Mouse (Mus musculus) spleen, adult 2 months (tissue): ENCODE results near the gene Tars2. TPM values are rescaled to one million over a fixed set of nuclear protein-coding genes. Genes with fewer than 3 reads are reported as not detected.
"Not testable (repeated sequence)": the region's sequence is repeated elsewhere in the genome, so short reads cannot be mapped to it uniquely, and the experiment has no call there.

Experiments used
- DNase-seq, 2 experiments: peaks; one replicate each; pipeline versions ENCODE4 v3.0.0 to v3.0.0-alpha.2; 2012 to 2021; ENCODE audit warnings: low spot score in 2 of 2, low read depth in 1 of 2
- H3K27ac ChIP-seq: fragments of 200-500 bp; 2 replicates; pipeline ENCODE4 v1.5.1; 2012; ENCODE audit warnings: low read length, inconsistent platforms; ENCODE audit not compliant: insufficient read depth
- H3K27me3 ChIP-seq: fragments of 200-500 bp; 2 replicates; pipeline ENCODE4 v1.6.1; 2012; ENCODE audit warnings: mild to moderate bottlenecking, moderate library complexity, low read length, inconsistent platforms; ENCODE audit not compliant: control insufficient read depth, insufficient read depth
- H3K36me3 ChIP-seq: fragments of 200-500 bp; 2 replicates; pipeline ENCODE4 v1.6.1; 2012; ENCODE audit warnings: mild to moderate bottlenecking, low read length, inconsistent platforms; ENCODE audit not compliant: control insufficient read depth, insufficient read depth
- H3K4me1 ChIP-seq: fragments of 200-500 bp; 2 replicates; pipeline ENCODE4 v1.6.1; 2011; ENCODE audit warnings: inconsistent platforms; ENCODE audit not compliant: control insufficient read depth, insufficient read depth, insufficient read length
- H3K4me3 ChIP-seq: fragments of 200-500 bp; 2 replicates; pipeline ENCODE4 v1.5.1; 2011; ENCODE audit warnings: mild to moderate bottlenecking, inconsistent platforms; ENCODE audit not compliant: insufficient read depth, insufficient read length; ENCODE audit errors: extremely low read depth
- CTCF ChIP-seq: fragments of 200-500 bp; IDR thresholded peaks from 2 replicates; pipeline ENCODE4 v1.5.1; 2011; ENCODE audit warnings: mild to moderate bottlenecking, inconsistent platforms; ENCODE audit not compliant: insufficient read depth, insufficient read length, insufficient replicate concordance; ENCODE audit errors: extremely low read depth
- POLR2A ChIP-seq: fragments of 200-500 bp; IDR thresholded peaks from 2 replicates; pipeline ENCODE4 v1.6.1; 2011; ENCODE audit warnings: low read depth, low read length, inconsistent platforms
- WGBS: fragments of 180-500 bp; shearing (Covaris S2); methylation state at CpG from one replicate; pipeline ENCODE4 v1.1.7; 2018; 5-methylcytosine and 5-hydroxymethylcytosine counted together
- polyA plus RNA-seq: library from polyadenylated mRNA; depleted of rRNA; stranded (reverse); fragments of >200 nt; gene quantifications from 2 replicates; pipeline ENCODE4 v1.2.3, GENCODE M21; 2012; rRNA removed

The Tars2 gene
- polyA plus RNA-seq, 1 experiment: 29.5 TPM

DNA sequence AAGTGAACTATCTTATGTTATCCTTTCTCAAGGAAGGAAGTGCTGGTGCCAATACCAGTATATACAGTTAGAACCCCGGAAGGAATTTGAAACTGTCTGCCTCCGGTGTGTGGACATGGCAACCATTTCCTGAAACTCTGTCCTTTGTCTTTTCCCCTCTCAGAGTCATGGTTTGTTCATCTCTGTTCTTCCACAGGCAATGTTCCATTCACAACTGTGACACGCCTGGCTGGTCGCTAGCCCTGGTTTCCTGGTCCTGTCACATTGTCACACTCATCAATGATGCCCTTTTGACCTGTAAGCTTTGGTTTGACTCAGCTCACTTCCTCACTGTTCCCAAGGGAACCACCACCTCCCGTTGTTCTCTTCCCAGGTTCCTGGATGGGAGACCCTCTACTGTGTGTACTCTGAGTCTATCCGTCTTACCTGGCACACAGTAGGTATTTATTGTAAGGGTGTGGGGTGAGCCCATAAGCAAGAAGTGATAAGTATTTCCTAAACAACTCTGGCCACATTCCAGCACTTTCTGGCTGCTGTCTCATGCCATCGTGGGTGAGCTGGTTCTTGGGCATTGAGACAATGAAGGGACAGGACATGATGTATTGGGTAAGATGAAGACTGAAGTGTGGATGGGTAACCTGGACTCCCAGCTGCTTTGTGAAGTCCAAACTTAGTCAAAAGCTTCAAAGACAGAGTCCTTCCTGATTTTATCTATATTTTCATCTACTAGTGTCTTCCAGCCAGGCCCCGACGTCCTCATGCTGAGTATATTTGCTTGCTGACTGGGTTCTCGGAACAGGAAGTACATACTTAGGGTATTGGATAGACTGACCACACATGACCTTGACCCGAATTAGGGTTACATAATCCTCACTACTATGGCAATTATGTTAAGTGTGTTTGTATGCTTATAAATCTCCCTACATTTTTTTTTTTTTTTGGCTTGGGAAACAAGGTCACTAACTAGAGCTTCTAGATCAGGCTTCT, 65.9 kb downstream of the Tars2 start:
- WGBS: 45% methylated on average over 11 of the region's 11 CpGs
- H3K4me3 ChIP-seq: no peak overlapping the region
- no peak for DNase-seq
- TF ChIP-seq POLR2A (no peak), CTCF (no peak)
- no peak overlapping the region for H3K27ac ChIP-seq
- no peaks in the 10 kb centered on the region for H3K36me3 ChIP-seq
- H3K27me3 ChIP-seq: no peaks in the 10 kb centered on the region
- peaks cover 10% of the 10 kb centered on the region; the same call in 1 of the 2 replicates for H3K4me1 ChIP-seq

DNA sequence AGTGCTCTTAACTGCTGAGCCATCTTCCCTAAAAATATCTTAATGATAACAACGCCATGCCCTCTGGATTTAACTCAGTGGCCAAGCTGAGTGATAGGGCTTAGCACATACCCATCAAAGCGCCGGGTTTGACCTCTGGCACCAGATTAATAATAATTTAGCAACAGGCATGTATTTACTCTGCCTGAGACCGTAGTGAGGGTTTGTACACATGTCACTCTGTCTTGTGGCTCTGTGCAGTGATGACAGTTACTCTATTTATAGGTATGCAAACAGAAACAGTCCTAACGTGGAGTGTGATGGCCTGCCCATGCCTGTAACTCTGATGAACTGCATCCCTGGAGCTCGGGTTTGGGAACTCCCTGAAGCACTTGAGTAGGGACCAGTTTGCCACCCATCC, 67.3 kb downstream of the Tars2 start:
- H3K27ac ChIP-seq: no peak overlapping the region
- H3K27me3 ChIP-seq: no peaks in the 10 kb centered on the region; the same call in 1 of the 2 replicates
- no peaks in the 10 kb centered on the region for H3K36me3 ChIP-seq
- no peak overlapping the region for H3K4me3 ChIP-seq
- WGBS: 54% methylated on average over 6 of the region's 6 CpGs
- peaks cover 10% of the 10 kb centered on the region; the same call in 1 of the 2 replicates for H3K4me1 ChIP-seq
- no peak for DNase-seq
- TF ChIP-seq POLR2A (no peak), CTCF (no peak)

GRCm38 (mm10) chr3:95690552-95690951, 69.5 kb downstream of the Tars2 start:
- WGBS: 92% methylated on average over 2 of the region's 2 CpGs

More at GRCm38 (mm10) chr3:95690552-95690951, 69.5 kb downstream of the Tars2 start:
- H3K4me3 ChIP-seq, H3K27me3 ChIP-seq, H3K4me1 ChIP-seq, DNase-seq, H3K36me3 ChIP-seq, H3K27ac ChIP-seq: not testable (repeated sequence)

Other genes with a start within 250 kb of the Tars2 start
- 81.7 and 84.6 TPM in 2 replicates for gene Ctss, start 233.4 kb downstream of the Tars2 start, polyA plus RNA-seq
- not detected in 2 replicates for gene Hormad1, start 200.5 kb downstream of the Tars2 start, polyA plus RNA-seq
- 3.3 and 3.8 TPM in 2 replicates for gene Golph3l, start 171.3 kb downstream of the Tars2 start, polyA plus RNA-seq
- gene Ensa, start 135.2 kb downstream of the Tars2 start, polyA plus RNA-seq: 8.3 and 10.4 TPM in 2 replicates
- 169 and 276 TPM in 2 replicates for gene Mcl1, start 101.4 kb downstream of the Tars2 start, polyA plus RNA-seq
- gene Adamtsl4, start 72.3 kb downstream of the Tars2 start, polyA plus RNA-seq: 7.9 and 8.1 TPM in 2 replicates
- gene Ecm1, start 20.6 kb downstream of the Tars2 start, polyA plus RNA-seq: 62.3 and 104 TPM in 2 replicates
- gene Rprd2, start 58.7 kb upstream of the Tars2 start, polyA plus RNA-seq: 11.3 and 15.7 TPM in 2 replicates
- 8.6 and 12.1 TPM in 2 replicates for gene Prpf3, start 95.7 kb upstream of the Tars2 start, polyA plus RNA-seq
- gene Mrps21, start 111.3 kb upstream of the Tars2 start, polyA plus RNA-seq: 28.0 and 30.7 TPM in 2 replicates
- 3.3 and 3.8 TPM in 2 replicates for gene Ciart, start 122.0 kb upstream of the Tars2 start, polyA plus RNA-seq
- gene BC028528, start 131.8 kb upstream of the Tars2 start, polyA plus RNA-seq: 11.5 and 12.7 TPM in 2 replicates
- 100 and 174 TPM in 2 replicates for gene Aph1a, start 133.8 kb upstream of the Tars2 start, polyA plus RNA-seq
- gene Car14, start 144.5 kb upstream of the Tars2 start, polyA plus RNA-seq: 0.50 TPM in 1 of 2 replicates, not detected in the other
- gene Anp32e, start 169.0 kb upstream of the Tars2 start, polyA plus RNA-seq: 12.7 and 21.2 TPM in 2 replicates
- gene Plekho1, start 235.8 kb upstream of the Tars2 start, polyA plus RNA-seq: 60.1 and 91.7 TPM in 2 replicates